Mouse (Mus musculus) erythroblast, adult 5-6 weeks (primary cell): Measurements from ENCODE around the gene 6030458C11Rik. TPM values are rescaled to one million over a fixed set of nuclear protein-coding genes. Genes with fewer than 3 reads are reported as not detected.

Source experiments
- ATAC-seq: replicated peaks from 2 replicates; pipeline ENCODE4 v1.8.0; 2016; ENCODE audit warnings: moderate number of reproducible peaks, mild to moderate bottlenecking, moderate TSS enrichment, inconsistent platforms; ENCODE audit not compliant: poor library complexity, low FRiP score, severe bottlenecking
- total RNA-seq, 2 experiments: library from RNA; stranded (forward) in 1 of 2; stranded (reverse) in 1 of 2; fragments of 150-400 nt in 1 of 2; fragments of 200-764, 138-1000 nt in 1 of 2; gene quantifications; 2 replicates each; pipeline versions ENCODE4 v1.2.3 to v1.2.4; 2015 to 2017; ENCODE audit warnings: low replicate concordance in 2 of 2

6030458C11Rik gene
- total RNA-seq (2015; ENCODE audit: low replicate concordance) = 9.8 and 13.6 TPM in 2 replicates
- total RNA-seq (2017; ENCODE audit: low replicate concordance) = 12.8 and 17.2 TPM in 2 replicates

GRCm38 (mm10) chr15:12824197-12824952 lies at the start of gene 6030458C11Rik, which contains the start of gene Drosha:
6030458C11Rik (minus strand) TSS chr15:12824649.
Drosha (plus strand) TSS chr15:12824815.
- ATAC-seq = peak; percentile 97

GRCm38 (mm10) chr15:12867269-12867668 lies 42.8 kb upstream of the 6030458C11Rik start:
- no peak for ATAC-seq

- ATAC-seq = no peak
These were observed 41.3 kb upstream of the 6030458C11Rik start for GRCm38 (mm10) chr15:12865595-12866314.

- ATAC-seq = no peak
These were observed 39.2 kb upstream of the 6030458C11Rik start for GRCm38 (mm10) chr15:12863669-12864068.

GRCm38 (mm10) chr15:12862061-12862460 lies 37.6 kb upstream of the 6030458C11Rik start:
- ATAC-seq = no peak

- ATAC-seq = peak; percentile 43
These were observed 34.2 kb upstream of the 6030458C11Rik start for GRCm38 (mm10) chr15:12858645-12859044.

GRCm38 (mm10) chr15:12857840-12858516 lies 33.5 kb upstream of the 6030458C11Rik start:
- peak; percentile 83 for ATAC-seq

- ATAC-seq = 0 out of 2 replicates have a peak, but pooled peaks have one; percentile 50
These were observed 32.3 kb upstream of the 6030458C11Rik start for GRCm38 (mm10) chr15:12856780-12857179.

GRCm38 (mm10) chr15:12853471-12853870 lies 29.0 kb upstream of the 6030458C11Rik start:
- no peak for ATAC-seq

- no peak for ATAC-seq
These were observed 24.9 kb upstream of the 6030458C11Rik start for GRCm38 (mm10) chr15:12849373-12849772.

GRCm38 (mm10) chr15:12848196-12848975 lies 23.9 kb upstream of the 6030458C11Rik start:
- ATAC-seq = no peak

GRCm38 (mm10) chr15:12842833-12843232 lies 18.4 kb upstream of the 6030458C11Rik start:
- ATAC-seq = no peak

GRCm38 (mm10) chr15:12840737-12841136 lies 16.3 kb upstream of the 6030458C11Rik start:
- no peak for ATAC-seq

- no peak for ATAC-seq
These were observed 9.8 kb upstream of the 6030458C11Rik start for GRCm38 (mm10) chr15:12834231-12834630.

GRCm38 (mm10) chr15:12833385-12833784 lies 8.9 kb upstream of the 6030458C11Rik start:
- no peak for ATAC-seq

- peak; percentile 72 for ATAC-seq
These were observed 8.2 kb upstream of the 6030458C11Rik start for GRCm38 (mm10) chr15:12832599-12832998.

- no peak for ATAC-seq
These were observed 5.4 kb upstream of the 6030458C11Rik start for GRCm38 (mm10) chr15:12829878-12830277.

- no peak for ATAC-seq
These were observed 959 bp upstream of the 6030458C11Rik start for GRCm38 (mm10) chr15:12825408-12825807.

GRCm38 (mm10) chr15:12824965-12825364 lies 516 bp upstream of the 6030458C11Rik start:
- peak; percentile 57 for ATAC-seq
